Mouse (Mus musculus): ENCODE measurements around the gene Mbl1. TPM values are rescaled to one million over a fixed set of nuclear protein-coding genes. Genes with fewer than 3 reads are reported as not detected.

The Mbl1 gene
- polyA plus RNA-seq, 1 experiment from 2014 or later, result not detected

DNA sequence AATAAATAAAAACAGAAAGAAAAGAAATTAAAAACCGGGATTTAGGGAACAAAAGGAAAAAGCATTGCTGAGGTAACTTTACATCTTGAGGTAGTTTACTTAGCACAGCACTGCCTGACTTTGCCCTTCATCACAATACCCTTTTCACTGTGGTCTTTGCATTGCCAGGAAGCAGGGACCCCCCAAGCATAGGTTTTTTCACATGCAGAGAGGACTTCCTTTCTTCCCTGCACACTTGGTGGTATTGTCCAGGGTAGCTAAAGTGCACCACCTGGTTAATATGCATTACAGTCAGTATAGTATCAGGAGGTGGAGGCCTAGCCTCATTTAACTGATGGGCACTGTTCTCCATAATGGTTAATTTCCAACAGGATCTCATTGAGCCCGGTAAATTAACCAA lies 38.2 kb downstream of the Mbl1 start:
- H3K27me3 ChIP-seq, result peaks cover 29% of the 10 kb centered on the region
- TF ChIP-seq CTCF (IDR thresholded peaks at IDR 0.05), result no peak
- in situ Hi-C loops (cut with MboI; ENCODE audit: low pct_unique_long_range_greater_than_20kb), result no loop called here
- ChIA-PET POLR2A (no interaction called here), CTCF (no interaction called here)
- no peak for DNase-seq (ENCODE audit: low read depth, low spot score)
- ATAC-seq, result no peak

DNA sequence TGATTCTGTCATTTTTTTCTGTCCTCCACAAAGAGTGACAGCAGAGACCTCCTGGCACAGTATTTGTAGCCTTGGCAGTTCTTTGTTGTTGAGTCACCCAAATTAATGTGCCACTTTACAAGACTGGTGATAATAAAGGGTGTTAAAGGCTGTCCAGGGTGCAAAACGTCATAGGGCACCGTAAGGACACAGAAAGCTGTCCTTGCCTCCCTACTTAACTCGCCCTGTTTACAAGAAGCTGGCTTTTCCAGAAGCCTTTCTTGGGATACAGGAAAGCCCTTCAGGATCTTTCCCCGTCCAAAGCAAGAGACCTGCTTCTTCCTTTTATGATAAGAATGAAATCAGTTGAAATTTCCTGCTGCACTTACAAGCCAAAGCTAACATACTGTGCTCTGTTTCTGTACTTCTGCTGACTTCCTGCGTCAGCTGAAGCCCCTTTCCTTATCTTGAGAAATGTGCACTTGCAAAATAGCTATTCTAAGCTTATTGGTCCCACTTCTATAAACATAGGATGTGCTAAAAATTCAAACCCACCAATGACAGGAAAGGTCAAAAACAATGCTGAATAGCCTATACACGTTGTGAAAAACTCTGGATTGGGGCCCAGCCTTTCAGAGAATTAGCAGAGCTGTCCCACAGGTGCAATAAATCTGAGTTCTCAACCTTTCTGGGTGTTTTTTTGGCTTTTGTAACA lies 46.9 kb downstream of the Mbl1 start:
- POLR2A ChIA-PET, result no interaction called here
- DNase-seq (ENCODE audit: low read depth, low spot score) (no peak), ATAC-seq (no peak)
- in situ Hi-C loops (cut with MboI; ENCODE audit: low pct_unique_long_range_greater_than_20kb), result no loop called here
- TF ChIP-seq CTCF (IDR thresholded peaks at IDR 0.05), result no peak
- H3K27me3 ChIP-seq, result peaks cover 31% of the 10 kb centered on the region
- CTCF ChIA-PET, result no interaction called here

Other genes with a start within 250 kb of the Mbl1 start
- gene Tspan14, start 184.7 kb upstream of the Mbl1 start, polyA plus RNA-seq (2021), result 59.0 TPM
- gene Fam213a, start 137.7 kb upstream of the Mbl1 start, polyA plus RNA-seq (2021), result 13.2 TPM
- 0.26 TPM for gene Dydc2, start 82.2 kb upstream of the Mbl1 start, polyA plus RNA-seq (2021)
- not detected for gene Dydc1, start 78.5 kb upstream of the Mbl1 start, polyA plus RNA-seq (2021)
- not detected for gene Mat1a, start 46.4 kb upstream of the Mbl1 start, polyA plus RNA-seq (2021)
- not detected for gene Sftpa1, start 19.7 kb upstream of the Mbl1 start, polyA plus RNA-seq (2021)
- gene Sftpd, start 33.7 kb downstream of the Mbl1 start, polyA plus RNA-seq (2021), result not detected
- gene Gm2832, start 127.3 kb downstream of the Mbl1 start, polyA plus RNA-seq (2021), result not detected
- gene Gm5798, start 197.2 kb downstream of the Mbl1 start, polyA plus RNA-seq (2021), result not detected
- gene Gm7945, start 234.9 kb downstream of the Mbl1 start, polyA plus RNA-seq (2021), result not detected